Mouse (Mus musculus): ENCODE measurements around the gene Aldob.
"Not testable (repeated sequence)": the region's sequence is repeated elsewhere in the genome, so short reads cannot be mapped to it uniquely, and the experiment has no call there.

Aldob gene

GRCm38 (mm10) chr4:49535675-49536294, 13.6 kb downstream of the Aldob start:
- no peak for DNase-seq

DNA sequence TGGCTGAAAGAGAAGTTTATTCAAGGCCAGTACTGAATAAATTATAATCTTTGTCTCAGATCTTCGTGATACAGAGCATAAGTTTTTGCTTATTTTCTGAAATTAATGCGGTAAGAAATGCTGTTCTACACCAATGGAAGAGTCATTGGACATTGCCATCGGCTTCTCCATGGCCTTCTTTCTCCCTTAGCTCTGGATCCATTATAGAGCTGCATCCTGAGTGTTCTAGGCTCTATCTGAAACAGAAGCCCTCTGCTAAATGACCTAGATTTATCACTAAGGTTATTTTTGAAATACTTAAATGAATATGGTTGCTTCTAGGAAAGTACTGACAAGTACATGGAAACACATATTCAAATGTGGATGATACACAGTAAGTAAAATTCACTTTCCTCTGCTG, 14.3 kb downstream of the Aldob start:
- no peak for DNase-seq

DNA sequence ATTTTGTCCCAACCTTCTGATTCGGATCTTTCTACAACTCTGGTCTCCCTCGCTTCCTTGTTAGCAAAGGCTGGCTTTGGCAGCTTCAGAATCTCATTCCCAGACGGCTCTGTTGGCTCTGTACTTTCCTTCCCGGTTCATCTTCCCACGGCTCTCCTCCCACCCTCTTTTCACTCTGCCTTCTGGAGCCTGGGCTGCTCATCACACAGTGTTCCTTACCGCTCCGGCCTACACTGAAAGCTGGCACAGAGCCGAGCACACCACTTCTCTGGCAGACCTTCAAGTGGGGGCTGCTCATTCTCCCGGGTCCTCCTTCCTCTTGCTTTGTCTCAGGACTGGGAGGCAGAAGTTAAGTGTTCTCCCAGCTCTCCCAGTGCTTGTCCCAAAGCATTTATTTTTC, 26.8 kb downstream of the Aldob start:
- no peak for DNase-seq

DNA sequence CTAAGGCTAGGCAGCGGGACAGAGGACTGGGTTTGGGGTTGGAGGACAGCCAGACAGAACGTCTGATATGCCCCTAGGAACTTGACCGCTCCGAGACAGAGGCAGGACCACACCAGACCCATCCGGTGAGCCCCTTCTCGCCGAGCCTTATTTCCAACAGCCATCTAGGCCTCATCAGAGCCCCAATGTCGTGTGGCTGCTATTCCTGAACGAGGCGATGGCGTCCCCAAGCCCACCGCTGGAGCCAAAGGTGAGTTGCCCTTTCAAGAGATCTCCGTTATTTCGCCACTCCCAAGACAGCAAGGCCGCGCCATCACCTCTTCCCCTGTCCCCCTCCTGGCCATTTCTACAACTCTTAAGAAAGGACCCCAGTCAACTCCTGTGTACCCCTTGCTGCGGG, 28.0 kb downstream of the Aldob start:
- DNase-seq: no peak

DNA sequence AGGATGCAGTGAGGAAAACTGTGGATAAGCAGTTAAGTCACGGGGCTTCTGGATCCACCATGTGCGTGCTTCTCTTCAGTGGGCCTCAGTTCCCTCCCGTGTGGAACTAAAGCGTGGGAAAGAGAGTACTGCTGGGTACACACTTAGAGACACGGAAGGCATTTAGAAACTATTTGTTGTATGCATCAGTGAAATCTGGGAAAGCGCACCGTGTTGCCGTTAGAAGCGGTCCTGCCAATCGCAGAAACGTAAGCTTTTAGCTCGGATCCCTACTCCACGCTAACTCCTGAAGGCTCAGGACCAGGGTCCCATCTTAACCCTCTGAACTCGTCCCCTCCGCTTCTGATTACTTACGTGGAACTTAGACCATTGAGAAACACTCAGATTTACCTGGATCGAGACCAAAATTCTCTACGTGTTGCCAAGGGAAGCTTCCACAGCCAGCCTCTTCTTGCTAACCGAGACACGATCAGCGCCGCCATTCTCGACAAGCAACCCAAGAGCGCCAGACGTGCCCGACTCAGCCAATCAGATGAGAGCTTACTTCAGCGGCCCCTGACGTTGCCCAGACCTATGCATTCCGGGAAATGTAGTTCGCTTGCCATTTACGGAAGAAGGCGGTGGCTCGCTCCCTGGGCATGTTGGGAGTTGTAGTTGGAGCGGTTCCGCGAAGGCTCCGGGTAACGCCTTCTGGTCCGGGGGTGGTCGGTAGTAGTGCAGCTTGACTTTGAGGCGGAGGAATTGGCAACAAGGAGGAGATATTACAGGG, 28.6 kb downstream of the Aldob start, which contains the start of the genes Mrpl50 and Zfp189:
TSS of gene Mrpl50 (minus strand) at position 522 of the 769 bp plus-strand sequence.
TSS of gene Zfp189 (plus strand) at position 605 of the 769 bp plus-strand sequence.
- peak; percentile 91 to 94 for DNase-seq

GRCm38 (mm10) chr4:49519476-49519875, 29.9 kb downstream of the Aldob start:
- no peak for DNase-seq

GRCm38 (mm10) chr4:49514441-49514840, 34.9 kb downstream of the Aldob start:
- no peak for DNase-seq

DNA sequence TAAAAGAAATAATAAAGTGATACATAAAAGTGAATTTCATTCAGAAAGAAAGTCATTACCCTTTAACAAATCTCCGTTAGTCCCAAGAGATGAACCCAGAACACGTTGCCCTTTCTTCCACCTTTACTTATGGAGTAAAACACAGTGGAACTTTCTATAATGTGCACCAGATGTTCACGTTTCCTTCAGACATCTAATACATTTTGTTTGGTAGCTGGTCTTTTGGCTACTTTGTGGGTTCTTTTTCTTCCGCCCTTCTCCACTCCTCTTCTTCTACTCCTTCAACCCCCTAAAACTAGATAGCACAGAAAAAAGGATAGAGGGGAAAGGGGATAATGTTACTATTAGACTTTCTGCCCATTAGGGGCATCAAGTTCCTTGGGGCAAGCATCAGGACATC, 36.7 kb downstream of the Aldob start:
- no peak for DNase-seq

GRCm38 (mm10) chr4:49510236-49510835, 39.0 kb downstream of the Aldob start:
- DNase-seq: not testable (repeated sequence)

- DNase-seq: no peak
These were observed 40.2 kb downstream of the Aldob start for GRCm38 (mm10) chr4:49509183-49509582.

GRCm38 (mm10) chr4:49506386-49506785, 43.0 kb downstream of the Aldob start, which contains the start of gene Baat:
Gene Baat (minus strand): TSS chr4:49506557.
- no peak for DNase-seq

DNA sequence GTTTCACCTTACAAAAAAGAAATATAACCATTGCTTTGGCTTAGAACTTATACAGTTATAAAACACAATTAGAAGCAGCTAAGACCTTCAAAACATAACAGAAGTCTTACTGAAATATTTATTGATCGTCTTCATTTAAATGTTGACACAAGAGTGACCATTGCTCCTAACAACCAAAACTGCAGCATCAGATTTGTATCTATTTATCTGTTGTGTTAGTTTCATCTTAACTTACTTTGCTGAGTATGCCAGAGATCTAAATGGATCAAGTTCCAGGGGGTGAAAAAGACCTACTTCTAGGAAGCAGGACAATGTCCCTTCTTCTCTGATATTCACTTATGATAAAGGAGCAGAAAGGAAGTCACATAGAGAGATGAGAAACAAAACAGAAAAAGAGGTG, 45.8 kb downstream of the Aldob start:
- no peak for DNase-seq
